9 mouse cellular contexts compared by ENCODE assay signal in genomic region chr7:118806631-118807411, GRCm38 (mm10). TPM values are rescaled to one million over a fixed set of nuclear protein-coding genes. Genes with fewer than 3 reads are reported as not detected.
DNase-seq lines count a peak whose midpoint lies in the region; ATAC-seq and TF ChIP-seq lines count a peak whose summit lies in the region.
"Had no signal": no experiment of that assay in that cellular context is flagged by ENCODE, and none has a peak within 500 bp of the region (broad histone marks: within the 10 kb centered on the region; RNA-seq: fewer than 3 reads in every experiment).

No protein-coding gene starts in this region.

- peak overlapping the region; percentile 57 for H3K27ac ChIP-seq in kidney, embryonic 16.5 days (ENCODE audit: low read length)
- no peak overlapping the region for H3K27ac ChIP-seq in kidney, adult 2 months (ENCODE audit: insufficient read depth, low read depth, low read length)
- H3K27ac ChIP-seq in brown adipose tissue, adult 24 weeks (replicated peaks; ENCODE audit: low read depth, low read length), result peak overlapping the region; percentile 57
- H3K27ac ChIP-seq in forebrain, embryonic 16.5 days (ENCODE audit: low read length), result peak overlapping the region; percentile 61
- no peak overlapping the region for H3K27ac ChIP-seq in hindbrain, postnatal 0 days

- no peak overlapping the region for H3K4me3 ChIP-seq in kidney, embryonic 16.5 days (ENCODE audit: low read length)
- H3K4me3 ChIP-seq in kidney, adult 2 months (ENCODE audit: insufficient read depth, low read depth, low read length), result no peak overlapping the region
- no peak overlapping the region for H3K4me3 ChIP-seq in brown adipose tissue, adult 24 weeks (ENCODE audit: insufficient read depth, low read depth, low read length)
- H3K4me3 ChIP-seq in forebrain, embryonic 16.5 days (replicated peaks; ENCODE audit: low read length), result no peak overlapping the region
- no peak overlapping the region for H3K4me3 ChIP-seq in hindbrain, postnatal 0 days (ENCODE audit: low read length)

- no peaks in the 10 kb centered on the region for H3K9me3 ChIP-seq in kidney, embryonic 16.5 days (ENCODE audit: low read length)
- no peaks in the 10 kb centered on the region for H3K9me3 ChIP-seq in forebrain, embryonic 16.5 days (ENCODE audit: control insufficient read depth, low read length)
- H3K9me3 ChIP-seq in hindbrain, postnatal 0 days (ENCODE audit: low read length), result no peaks in the 10 kb centered on the region

- ATAC-seq in kidney, embryonic 16.5 days (ENCODE audit: low FRiP score, low TSS enrichment), result no peak
- 0 out of 2 replicates have a peak, but pooled peaks have one; percentile 18 for ATAC-seq in forebrain, embryonic 16.5 days
- no peak for ATAC-seq in hindbrain, postnatal 0 days

- no peak for TF ChIP-seq CTCF in kidney, adult 2 months (conservative IDR thresholded peaks at IDR 0.05; ENCODE audit: insufficient read depth, insufficient read length, low read depth, low read length)
- TF ChIP-seq CTCF in hindbrain, postnatal 0 days (IDR thresholded peaks at IDR 0.05; ENCODE audit: low read depth), result no peak

- H3K4me2 ChIP-seq in kidney, embryonic 16.5 days (replicated peaks; ENCODE audit: low read depth, low read length), result no peak overlapping the region
- no peak overlapping the region for H3K4me2 ChIP-seq in forebrain, embryonic 16.5 days (ENCODE audit: low read length)
- no peak overlapping the region for H3K4me2 ChIP-seq in hindbrain, postnatal 0 days (ENCODE audit: low read depth, low read length)

- 63% methylated on average over 16 of the region's 16 CpGs for WGBS in kidney, embryonic 16.5 days
- 78% methylated on average over 16 of the region's 16 CpGs for WGBS in kidney, adult 2 months
- WGBS in forebrain, embryonic 16.5 days, result 60% methylated on average over 16 of the region's 16 CpGs
- 53% methylated on average over 16 of the region's 16 CpGs for WGBS in hindbrain, postnatal 0 days

- H3K4me1 ChIP-seq in kidney, embryonic 16.5 days (ENCODE audit: insufficient read depth, low read length), result peaks cover 11% of the 10 kb centered on the region; the same call in 1 of the 2 replicates
- H3K4me1 ChIP-seq in kidney, adult 2 months (ENCODE audit: control insufficient read depth, insufficient read depth, low read length), result no peaks in the 10 kb centered on the region
- H3K4me1 ChIP-seq in brown adipose tissue, adult 24 weeks (ENCODE audit: control insufficient read depth, insufficient read depth, insufficient read length, low read length), result peaks cover 5% of the 10 kb centered on the region; the same call in 1 of the 2 replicates
- H3K4me1 ChIP-seq in forebrain, embryonic 16.5 days (replicated peaks; ENCODE audit: control insufficient read depth, insufficient read depth, low read length), result peaks cover 8% of the 10 kb centered on the region
- no peaks in the 10 kb centered on the region; the same call in 1 of the 2 replicates for H3K4me1 ChIP-seq in hindbrain, postnatal 0 days (ENCODE audit: insufficient read depth, low read length)

- no peak overlapping the region for H3K9ac ChIP-seq in kidney, embryonic 16.5 days (replicated peaks; ENCODE audit: low read length)
- H3K9ac ChIP-seq in forebrain, embryonic 16.5 days (replicated peaks; ENCODE audit: low read depth, low read length), result no peak overlapping the region
- no peak overlapping the region for H3K9ac ChIP-seq in hindbrain, postnatal 0 days (replicated peaks; ENCODE audit: low read length)

- H3K27me3 ChIP-seq in kidney, embryonic 16.5 days (ENCODE audit: insufficient read depth, low read length), result no peaks in the 10 kb centered on the region
- H3K27me3 ChIP-seq in kidney, adult 2 months (replicated peaks; ENCODE audit: control insufficient read depth, insufficient read depth, low read length), result no peaks in the 10 kb centered on the region
- H3K27me3 ChIP-seq in forebrain, embryonic 16.5 days (replicated peaks; ENCODE audit: control insufficient read depth, insufficient read depth, low read length), result no peaks in the 10 kb centered on the region
- no peaks in the 10 kb centered on the region for H3K27me3 ChIP-seq in hindbrain, postnatal 0 days (ENCODE audit: insufficient read depth, low read length)

- H3K36me3 ChIP-seq in kidney, embryonic 16.5 days (ENCODE audit: insufficient read depth, low read length), result peaks cover 26% of the 10 kb centered on the region
- peaks cover 2% of the 10 kb centered on the region for H3K36me3 ChIP-seq in kidney, adult 2 months (ENCODE audit: control insufficient read depth, insufficient read depth, low read length)
- H3K36me3 ChIP-seq in forebrain, embryonic 16.5 days (ENCODE audit: control insufficient read depth, insufficient read depth), result peaks cover 12% of the 10 kb centered on the region
- H3K36me3 ChIP-seq in hindbrain, postnatal 0 days (ENCODE audit: insufficient read depth, low read length), result peaks cover 31% of the 10 kb centered on the region; the same call in 1 of the 2 replicates

- no peak for TF ChIP-seq POLR2A in kidney, adult 2 months (IDR thresholded peaks at IDR 0.05; ENCODE audit: low read depth, low read length)

- no peak for DNase-seq in kidney, adult 2 months
- DNase-seq in hindbrain, postnatal 0 days (ENCODE audit: low spot score), result peak; percentile 13
- no peak for DNase-seq in ovary, postnatal 10 days (ENCODE audit: low spot score)
- DNase-seq in right cerebral cortex, adult 2 months (ENCODE audit: low spot score in 2 of 2), result no peak
- no peak for DNase-seq in urinary bladder, adult 18-20 months (ENCODE audit: low spot score in 2 of 2)
- DNase-seq: cerebellum, adult 9-11 months had no signal

RNA-seq across cellular contexts. Expression of gene Iqck, which starts 48.7 kb away (rescaled TPM):
- 3.0 and 3.1 TPM in 2 replicates for polyA plus RNA-seq in kidney, embryonic 16.5 days (2015; fragmentation: Nextera tagmentation; extraction: Ambion mirVana)
- 1.6 and 2.0 TPM in 2 replicates for polyA plus RNA-seq in kidney, adult 2 months (2012; rRNA removed)
- 1.3 and 3.8 TPM in 2 replicates for polyA plus RNA-seq in brown adipose tissue, adult 24 weeks (2012; ENCODE audit: insufficient read depth, insufficient read length, missing spikeins)
- 3.9 and 4.5 TPM in 2 replicates for polyA plus RNA-seq in forebrain, embryonic 16.5 days (2015; fragmentation: Nextera tagmentation; extraction: Ambion mirVana)
- total RNA-seq in hindbrain, postnatal 0 days (2014; rRNA removed), result 4.6 and 4.8 TPM in 2 replicates
- polyA plus RNA-seq in hindbrain, postnatal 0 days (2015; fragmentation: Nextera tagmentation; extraction: Ambion mirVana), result 4.4 and 4.9 TPM in 2 replicates

RNA-seq across cellular contexts. Expression of gene Knop1, which starts 49.2 kb away (rescaled TPM):
- 95.7 and 113 TPM in 2 replicates for polyA plus RNA-seq in kidney, embryonic 16.5 days (2015; fragmentation: Nextera tagmentation; extraction: Ambion mirVana)
- polyA plus RNA-seq in kidney, adult 2 months (2012; rRNA removed), result 10.0 and 11.8 TPM in 2 replicates
- polyA plus RNA-seq in brown adipose tissue, adult 24 weeks (2012; ENCODE audit: insufficient read depth, insufficient read length, missing spikeins), result 21.2 TPM in 2 replicates
- polyA plus RNA-seq in forebrain, embryonic 16.5 days (2015; fragmentation: Nextera tagmentation; extraction: Ambion mirVana), result 69.1 and 70.3 TPM in 2 replicates
- 30.8 and 31.9 TPM in 2 replicates for total RNA-seq in hindbrain, postnatal 0 days (2014; rRNA removed)
- 75.6 and 78.9 TPM in 2 replicates for polyA plus RNA-seq in hindbrain, postnatal 0 days (2015; fragmentation: Nextera tagmentation; extraction: Ambion mirVana)

Comparison
In these comparisons a context has a peak if more than half of its experiments do, and no peak if none do; other contexts are left out.
1. H3K27ac ChIP-seq: peak in kidney, embryonic 16.5 days (single experiment), brown adipose tissue, adult 24 weeks (single experiment) and forebrain, embryonic 16.5 days (single experiment); none in kidney, adult 2 months (single experiment) and hindbrain, postnatal 0 days (single experiment).